Mouse (Mus musculus): ENCODE measurements around the gene Kcnk5. TPM values are rescaled to one million over a fixed set of nuclear protein-coding genes. Genes with fewer than 3 reads are reported as not detected.
A peak's percentile ranks its signal among the peaks of the same experiment; 100 is the strongest.

The Kcnk5 gene
- polyA plus RNA-seq, 1 experiment from 2014 or later: 1.4 TPM

DNA sequence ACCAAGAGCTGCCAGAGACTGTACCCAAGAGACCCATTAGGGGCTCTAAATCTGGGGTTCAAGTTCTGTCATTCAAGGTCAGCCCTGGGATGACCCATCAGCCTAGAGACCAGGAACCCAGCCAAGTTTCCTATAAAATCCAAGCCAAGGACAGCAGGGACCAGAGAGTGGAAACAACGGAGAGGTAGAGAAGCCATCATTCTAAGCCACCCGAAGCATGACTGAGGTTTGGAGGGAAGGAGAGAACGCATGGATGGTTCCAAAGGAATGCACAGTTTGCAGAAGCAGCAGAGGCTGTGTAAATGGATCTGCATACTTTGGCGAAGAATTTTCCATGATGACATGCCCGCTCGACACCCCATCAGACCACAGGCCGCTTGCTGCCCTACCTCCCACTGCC is 33.8 kb downstream of the Kcnk5 start:
- Histone ChIP-seq H3K9ac (ENCODE audit: low read depth, low read length) (no peak overlapping the region), H3K27ac (ENCODE audit: low read depth, low read length) (no peak overlapping the region), H3K4me2 (ENCODE audit: low read length) (no peak overlapping the region), H3K4me3 (ENCODE audit: low read length) (no peak overlapping the region), H3K4me1 (ENCODE audit: control insufficient read depth, insufficient read depth, low read depth, low read length) (0 out of 2 replicates have a peak, but pooled peaks cover 3% of the 10 kb centered on the region), H3K9me3 (ENCODE audit: control insufficient read depth, low read length) (no peaks in the 10 kb centered on the region), H3K36me3 (ENCODE audit: control insufficient read depth, insufficient read depth, low read length) (no peaks in the 10 kb centered on the region), H3K27me3 (replicated peaks; ENCODE audit: control insufficient read depth, insufficient read depth, low read length) (no peaks in the 10 kb centered on the region)
- 92% methylated on average over 7 of the region's 7 CpGs for WGBS
- ATAC-seq: no peak

DNA sequence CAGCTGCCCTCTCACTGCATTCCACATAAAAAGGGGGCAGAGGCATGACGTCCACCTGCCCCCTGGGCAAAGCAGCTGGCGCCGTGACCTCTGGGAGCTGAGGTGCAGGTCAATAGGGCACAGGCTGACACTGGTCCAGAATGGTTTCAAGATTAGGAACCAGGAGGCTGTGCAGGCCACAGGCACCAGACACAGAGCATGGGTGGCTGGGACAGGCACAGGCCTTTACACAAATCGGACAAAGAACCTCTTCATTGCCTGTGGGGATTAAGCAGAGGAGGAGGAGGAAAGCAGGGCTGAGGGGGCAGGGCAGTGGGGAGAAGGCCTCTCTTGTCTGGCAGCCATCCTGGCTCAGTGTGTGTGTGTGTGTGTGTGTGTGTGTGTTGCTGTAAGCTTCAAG is 37.5 kb downstream of the Kcnk5 start:
- Histone ChIP-seq H3K27me3 (replicated peaks; ENCODE audit: control insufficient read depth, insufficient read depth, low read length) (no peaks in the 10 kb centered on the region), H3K4me1 (ENCODE audit: control insufficient read depth, insufficient read depth, low read depth, low read length) (0 out of 2 replicates have a peak, but pooled peaks cover 3% of the 10 kb centered on the region), H3K9me3 (ENCODE audit: control insufficient read depth, low read length) (no peaks in the 10 kb centered on the region), H3K4me3 (ENCODE audit: low read length) (no peak overlapping the region), H3K36me3 (ENCODE audit: control insufficient read depth, insufficient read depth, low read length) (no peaks in the 10 kb centered on the region), H3K4me2 (ENCODE audit: low read length) (no peak overlapping the region), H3K27ac (ENCODE audit: low read depth, low read length) (no peak overlapping the region), H3K9ac (ENCODE audit: low read depth, low read length) (no peak overlapping the region)
- ATAC-seq: peak; percentile 52; the same call in 1 of the 2 replicates
- WGBS: 65% methylated on average over 4 of the region's 4 CpGs

DNA sequence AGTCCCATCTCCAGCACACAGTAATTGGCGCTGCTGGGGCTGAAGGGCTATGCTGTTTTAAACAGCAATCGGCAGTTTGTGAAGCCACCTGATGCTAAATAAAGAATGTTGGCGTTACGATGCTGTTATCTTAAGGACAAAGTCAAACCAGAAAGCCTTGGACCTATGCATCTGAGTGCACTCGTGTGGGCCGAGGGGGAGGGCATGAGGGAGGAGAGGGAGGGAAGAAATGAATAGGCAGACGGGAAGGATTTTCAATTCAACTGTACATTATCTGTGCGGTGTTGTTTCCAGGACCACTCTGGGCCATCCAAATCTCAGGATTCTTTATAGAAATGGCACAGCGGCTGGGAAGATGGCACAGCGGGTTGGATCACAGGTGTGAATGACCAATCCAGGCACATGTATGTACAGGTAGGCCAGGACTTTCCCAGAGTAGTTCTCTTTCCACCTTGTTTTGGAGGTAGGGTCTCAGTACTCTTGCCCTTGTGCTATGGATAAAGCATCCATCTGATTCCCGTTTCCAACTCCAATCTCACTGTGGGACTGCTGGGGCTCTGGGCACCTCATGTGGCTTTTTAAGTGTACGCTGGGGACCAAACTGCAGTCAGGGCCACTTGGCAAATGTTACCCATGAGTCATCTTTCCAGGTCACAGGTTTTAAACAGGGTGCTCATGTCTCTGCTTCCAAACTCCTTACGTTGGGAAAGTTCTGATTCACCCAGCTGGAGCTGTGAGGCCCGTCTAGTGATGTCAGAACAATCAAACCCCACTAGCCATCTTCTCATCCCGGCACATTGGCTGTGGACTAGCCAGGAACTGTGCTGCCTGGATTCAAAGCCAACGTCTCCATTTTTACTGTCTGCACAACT is 42.9 kb downstream of the Kcnk5 start, which contains the start of gene Saysd1:
TSS of gene Saysd1 (minus strand) at position 51 of the 872 bp plus-strand sequence.
- H3K4me2 ChIP-seq (ENCODE audit: low read length): no peak within 1 kb of the TSS
- no peak for ATAC-seq
- H3K27ac ChIP-seq (ENCODE audit: low read depth, low read length): no peak within 1 kb of the TSS
- H3K4me1 ChIP-seq (ENCODE audit: control insufficient read depth, insufficient read depth, low read depth, low read length): no peaks in the 10 kb centered on the region
- no peaks in the 10 kb centered on the region for H3K27me3 ChIP-seq (replicated peaks; ENCODE audit: control insufficient read depth, insufficient read depth, low read length)
- no peaks in the 10 kb centered on the region for H3K9me3 ChIP-seq (ENCODE audit: control insufficient read depth, low read length)
- 88% methylated on average over 16 of the region's 16 CpGs for WGBS
- H3K36me3 ChIP-seq (ENCODE audit: control insufficient read depth, insufficient read depth, low read length): no peaks in the 10 kb centered on the region
- H3K9ac ChIP-seq (ENCODE audit: low read depth, low read length): no peak within 1 kb of the TSS
- no peak within 1 kb of the TSS for H3K4me3 ChIP-seq (ENCODE audit: low read length)

DNA sequence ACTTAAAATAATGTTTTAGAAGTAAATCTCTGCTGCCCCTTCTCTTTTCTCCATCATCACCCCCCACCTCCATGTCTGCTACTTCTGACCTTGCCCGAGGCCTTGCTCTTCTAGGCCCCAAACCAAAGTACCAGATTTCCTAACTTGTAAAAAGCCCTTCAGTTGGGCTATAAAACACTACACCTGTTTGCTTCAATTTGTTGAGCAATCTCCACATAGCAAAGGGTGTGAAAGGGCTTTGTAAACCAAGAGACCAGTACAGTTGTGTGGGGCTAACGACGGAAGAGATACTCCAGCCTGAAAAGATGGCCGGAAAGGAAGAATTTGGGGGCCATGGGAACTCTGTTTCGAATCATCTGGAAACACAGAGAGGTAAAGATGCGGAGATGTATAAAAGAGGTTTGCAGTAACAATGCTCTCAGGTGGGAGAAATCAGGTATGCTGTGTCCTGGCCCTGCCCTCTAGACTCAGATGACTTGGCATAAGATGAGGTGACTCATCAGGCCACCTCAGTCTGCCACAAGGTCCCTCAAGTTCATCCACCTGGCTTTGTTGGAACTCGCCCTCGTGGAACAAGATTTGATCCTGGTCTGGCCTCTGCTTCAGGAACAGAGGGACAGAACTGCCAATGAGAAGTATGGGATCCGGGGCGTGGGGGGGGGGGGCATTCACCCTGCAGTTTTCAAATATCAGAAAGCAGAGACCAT is 46.5 kb downstream of the Kcnk5 start:
- no peak overlapping the region for H3K4me2 ChIP-seq (ENCODE audit: low read length)
- 91% methylated on average over 10 of the region's 10 CpGs for WGBS
- no peak overlapping the region for H3K9ac ChIP-seq (ENCODE audit: low read depth, low read length)
- no peaks in the 10 kb centered on the region for H3K9me3 ChIP-seq (ENCODE audit: control insufficient read depth, low read length)
- H3K27ac ChIP-seq (ENCODE audit: low read depth, low read length): no peak overlapping the region
- H3K27me3 ChIP-seq (replicated peaks; ENCODE audit: control insufficient read depth, insufficient read depth, low read length): no peaks in the 10 kb centered on the region
- H3K4me3 ChIP-seq (ENCODE audit: low read length): no peak overlapping the region
- no peaks in the 10 kb centered on the region for H3K36me3 ChIP-seq (ENCODE audit: control insufficient read depth, insufficient read depth, low read length)
- no peak for ATAC-seq
- no peaks in the 10 kb centered on the region for H3K4me1 ChIP-seq (ENCODE audit: control insufficient read depth, insufficient read depth, low read depth, low read length)

DNA sequence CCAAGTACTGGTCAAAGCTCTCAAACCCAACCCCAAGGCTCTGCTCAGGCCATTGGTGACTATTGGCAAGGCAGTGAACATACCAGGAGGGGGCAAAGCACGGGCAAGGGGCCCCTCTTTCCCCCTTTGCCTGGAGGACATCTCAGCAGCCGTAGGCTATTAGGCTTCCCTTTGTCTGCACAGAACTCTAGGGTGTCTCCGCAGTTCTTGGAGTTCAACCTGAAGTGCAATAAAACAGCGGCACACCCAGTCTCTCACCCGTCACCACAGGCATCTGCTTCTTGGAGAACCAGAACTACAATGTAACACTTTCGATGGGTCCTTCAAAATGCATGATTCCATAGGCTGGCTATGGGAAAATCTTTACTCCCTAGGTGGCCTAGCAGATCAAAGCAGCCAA is 53.4 kb downstream of the Kcnk5 start:
- WGBS: 86% methylated on average over 6 of the region's 6 CpGs
- Histone ChIP-seq H3K4me3 (ENCODE audit: low read length) (no peak overlapping the region), H3K9me3 (ENCODE audit: control insufficient read depth, low read length) (no peaks in the 10 kb centered on the region), H3K4me2 (ENCODE audit: low read length) (no peak overlapping the region), H3K27me3 (replicated peaks; ENCODE audit: control insufficient read depth, insufficient read depth, low read length) (no peaks in the 10 kb centered on the region), H3K9ac (ENCODE audit: low read depth, low read length) (no peak overlapping the region), H3K27ac (ENCODE audit: low read depth, low read length) (no peak overlapping the region), H3K36me3 (ENCODE audit: control insufficient read depth, insufficient read depth, low read length) (no peaks in the 10 kb centered on the region), H3K4me1 (ENCODE audit: control insufficient read depth, insufficient read depth, low read depth, low read length) (no peaks in the 10 kb centered on the region)
- no peak for ATAC-seq

DNA sequence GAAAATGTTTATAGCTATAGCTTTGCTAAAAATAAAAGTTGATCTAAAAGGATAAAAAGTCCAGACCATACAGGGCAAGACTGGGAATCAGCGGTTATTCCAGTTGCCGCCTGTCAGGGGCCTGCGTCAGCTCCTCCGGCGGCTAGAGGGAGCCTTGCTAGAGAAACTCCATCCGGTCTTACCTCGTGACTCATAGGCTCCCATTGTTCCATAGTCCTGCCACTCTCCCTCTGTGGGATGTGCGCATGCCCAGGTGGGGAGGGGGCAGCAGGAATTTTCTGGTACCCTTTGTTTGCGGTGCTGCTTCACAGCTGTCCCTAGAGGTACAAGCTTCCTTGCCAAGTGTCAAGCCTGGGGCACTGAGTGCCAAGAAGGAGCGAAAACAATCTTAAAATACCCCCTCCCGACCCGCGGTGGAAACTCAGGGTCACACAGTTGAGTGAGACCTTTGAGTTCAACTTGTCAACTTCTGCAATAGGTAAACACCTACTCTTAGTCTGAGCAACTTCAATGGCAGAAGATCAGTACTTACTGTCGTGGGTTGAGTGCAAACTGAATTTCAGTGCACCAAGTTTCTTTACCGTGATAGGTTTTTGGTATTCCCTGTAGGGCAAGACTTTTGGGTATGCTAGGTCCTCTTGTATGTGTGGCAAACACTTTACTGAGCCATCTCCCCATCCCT is 54.1 kb downstream of the Kcnk5 start:
- no peak for ATAC-seq
- WGBS: 81% methylated on average over 15 of the region's 15 CpGs
- no peaks in the 10 kb centered on the region for H3K4me1 ChIP-seq (ENCODE audit: control insufficient read depth, insufficient read depth, low read depth, low read length)

DNA sequence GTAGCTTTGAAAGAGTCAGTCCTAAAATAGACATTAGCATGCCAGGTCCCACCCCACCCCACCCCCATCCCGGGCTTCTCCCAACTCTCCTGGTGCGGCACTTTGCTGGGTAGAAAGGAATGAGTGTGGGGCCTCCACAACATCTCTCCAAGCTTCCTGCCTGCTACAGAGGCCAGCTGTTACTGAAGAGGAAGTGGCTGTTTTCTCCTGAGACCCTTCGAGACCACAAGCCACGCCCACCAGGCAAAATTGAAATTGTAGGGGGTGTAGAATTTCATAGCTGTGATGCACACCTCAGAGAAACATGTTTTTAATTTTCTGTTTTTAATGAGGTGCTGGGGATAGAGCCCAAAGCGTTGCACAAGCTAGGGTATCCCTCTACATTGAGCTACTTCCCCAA is 60.7 kb downstream of the Kcnk5 start:
- no peak overlapping the region for H3K27ac ChIP-seq (ENCODE audit: low read depth, low read length)
- no peaks in the 10 kb centered on the region for H3K36me3 ChIP-seq (ENCODE audit: control insufficient read depth, insufficient read depth, low read length)
- no peaks in the 10 kb centered on the region for H3K4me1 ChIP-seq (ENCODE audit: control insufficient read depth, insufficient read depth, low read depth, low read length)
- no peaks in the 10 kb centered on the region for H3K27me3 ChIP-seq (replicated peaks; ENCODE audit: control insufficient read depth, insufficient read depth, low read length)
- no peak overlapping the region for H3K4me2 ChIP-seq (ENCODE audit: low read length)
- H3K4me3 ChIP-seq (ENCODE audit: low read length): no peak overlapping the region
- H3K9ac ChIP-seq (ENCODE audit: low read depth, low read length): no peak overlapping the region
- 82% methylated on average over 5 of the region's 5 CpGs for WGBS
- ATAC-seq: no peak
- no peaks in the 10 kb centered on the region for H3K9me3 ChIP-seq (ENCODE audit: control insufficient read depth, low read length)

More for the DNA sequence above, 54.1 kb downstream of the Kcnk5 start:
- Histone ChIP-seq H3K27ac (ENCODE audit: low read depth, low read length) (no peak overlapping the region), H3K27me3 (replicated peaks; ENCODE audit: control insufficient read depth, insufficient read depth, low read length) (no peaks in the 10 kb centered on the region), H3K9me3 (ENCODE audit: control insufficient read depth, low read length) (no peaks in the 10 kb centered on the region), H3K4me3 (ENCODE audit: low read length) (no peak overlapping the region), H3K9ac (ENCODE audit: low read depth, low read length) (no peak overlapping the region), H3K36me3 (ENCODE audit: control insufficient read depth, insufficient read depth, low read length) (no peaks in the 10 kb centered on the region), H3K4me2 (ENCODE audit: low read length) (no peak overlapping the region)

DNA sequence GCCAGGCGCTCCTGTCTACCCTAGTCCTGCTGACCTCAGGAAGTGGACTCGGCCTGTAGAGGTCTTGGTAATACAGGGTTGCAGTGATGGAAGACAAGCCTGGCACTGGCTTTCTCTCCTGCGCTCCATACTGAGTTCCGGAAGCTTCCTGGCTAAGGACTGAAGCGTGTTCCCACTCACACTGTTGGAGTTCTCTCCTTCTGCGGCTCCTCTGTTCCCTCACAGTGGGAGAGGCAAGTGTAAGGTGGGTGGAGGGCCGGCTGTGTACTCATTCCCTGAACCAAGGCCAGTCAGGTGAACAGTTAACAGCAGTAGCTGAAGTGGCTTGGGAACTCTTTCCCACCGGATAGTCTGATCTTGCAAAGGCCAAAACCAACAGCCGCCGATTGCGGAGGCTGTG is 61.6 kb downstream of the Kcnk5 start:
- no peak overlapping the region for H3K27ac ChIP-seq (ENCODE audit: low read depth, low read length)
- no peaks in the 10 kb centered on the region for H3K4me1 ChIP-seq (ENCODE audit: control insufficient read depth, insufficient read depth, low read depth, low read length)
- no peak overlapping the region for H3K4me3 ChIP-seq (ENCODE audit: low read length)
- H3K4me2 ChIP-seq (ENCODE audit: low read length): no peak overlapping the region
- no peaks in the 10 kb centered on the region for H3K27me3 ChIP-seq (replicated peaks; ENCODE audit: control insufficient read depth, insufficient read depth, low read length)
- no peak overlapping the region for H3K9ac ChIP-seq (ENCODE audit: low read depth, low read length)
- 96% methylated on average over 11 of the region's 11 CpGs for WGBS
- ATAC-seq: no peak
- H3K36me3 ChIP-seq (ENCODE audit: control insufficient read depth, insufficient read depth, low read length): no peaks in the 10 kb centered on the region
- H3K9me3 ChIP-seq (ENCODE audit: control insufficient read depth, low read length): no peaks in the 10 kb centered on the region

DNA sequence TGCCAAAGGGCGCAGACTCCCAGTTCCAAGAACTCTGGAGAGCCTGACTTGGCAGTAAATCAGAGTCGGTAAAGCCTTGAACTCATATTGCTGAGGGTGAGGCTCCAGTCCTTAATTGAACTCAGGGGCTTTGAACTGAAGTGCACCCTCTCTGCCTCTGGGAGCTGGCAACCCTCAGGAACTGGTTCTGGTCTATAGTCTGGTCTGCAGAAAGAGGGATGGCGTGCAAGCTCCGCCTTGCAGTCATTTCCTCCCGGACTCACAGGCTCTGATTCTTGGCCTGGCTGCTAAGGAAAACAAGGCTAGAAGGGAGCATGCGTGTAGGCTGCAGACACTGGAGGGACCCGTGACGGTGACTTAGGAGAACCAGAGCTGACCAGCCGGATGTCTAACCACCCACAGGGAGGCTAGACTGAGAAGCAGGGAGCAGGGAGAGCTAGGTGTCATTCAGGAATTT is 65.4 kb downstream of the Kcnk5 start:
- Histone ChIP-seq H3K4me2 (ENCODE audit: low read length) (no peak overlapping the region), H3K9ac (ENCODE audit: low read depth, low read length) (no peak overlapping the region), H3K27me3 (replicated peaks; ENCODE audit: control insufficient read depth, insufficient read depth, low read length) (no peaks in the 10 kb centered on the region), H3K4me1 (ENCODE audit: control insufficient read depth, insufficient read depth, low read depth, low read length) (no peaks in the 10 kb centered on the region), H3K4me3 (ENCODE audit: low read length) (no peak overlapping the region), H3K9me3 (ENCODE audit: control insufficient read depth, low read length) (peaks cover 5% of the 10 kb centered on the region; the same call in 1 of the 2 replicates), H3K27ac (ENCODE audit: low read depth, low read length) (no peak overlapping the region), H3K36me3 (ENCODE audit: control insufficient read depth, insufficient read depth, low read length) (no peaks in the 10 kb centered on the region)
- ATAC-seq: no peak
- 54% methylated on average over 9 of the region's 9 CpGs for WGBS
